Mouse (Mus musculus): ENCODE measurements at regions not wholly inside any gene's neighbourhood (a gene's known extent, or its start where the extent isn't known, plus 50 kb on each side); places are given as distances from the start of the nearest gene placed in this dataset.

DNA sequence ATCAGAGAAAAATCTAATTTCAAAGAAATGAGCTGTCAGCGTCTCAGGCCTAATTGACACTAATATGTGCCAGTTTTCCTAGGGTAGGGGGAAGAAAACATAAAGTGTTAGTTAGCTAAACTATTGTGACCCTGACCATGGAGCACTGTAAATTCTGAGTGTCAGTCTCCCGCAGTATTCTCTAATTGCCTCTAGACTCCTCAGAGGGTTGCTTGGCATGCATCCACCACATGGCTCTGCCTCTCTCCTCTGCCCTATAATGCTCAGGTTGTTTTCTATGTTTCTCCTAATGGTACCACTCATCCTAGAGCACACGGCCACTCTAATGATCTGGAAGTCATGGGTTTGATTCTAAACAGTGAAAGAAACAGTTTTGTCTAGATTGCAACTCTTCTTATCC lies 60.9 kb upstream of the Rgs1 start:
- Histone ChIP-seq H3K4me3 (no peak overlapping the region), H3K9me3 (no peaks in the 10 kb centered on the region), H3K4me2 (replicated peaks) (no peak overlapping the region), H3K27me3 (no peaks in the 10 kb centered on the region), H3K9ac (replicated peaks) (no peak overlapping the region), H3K4me1 (no peaks in the 10 kb centered on the region), H3K27ac (replicated peaks) (no peak overlapping the region), H3K36me3 (no peaks in the 10 kb centered on the region)
- WGBS, result 49% methylated on average over 3 of the region's 3 CpGs
- no peak for ATAC-seq (replicated peaks)

DNA sequence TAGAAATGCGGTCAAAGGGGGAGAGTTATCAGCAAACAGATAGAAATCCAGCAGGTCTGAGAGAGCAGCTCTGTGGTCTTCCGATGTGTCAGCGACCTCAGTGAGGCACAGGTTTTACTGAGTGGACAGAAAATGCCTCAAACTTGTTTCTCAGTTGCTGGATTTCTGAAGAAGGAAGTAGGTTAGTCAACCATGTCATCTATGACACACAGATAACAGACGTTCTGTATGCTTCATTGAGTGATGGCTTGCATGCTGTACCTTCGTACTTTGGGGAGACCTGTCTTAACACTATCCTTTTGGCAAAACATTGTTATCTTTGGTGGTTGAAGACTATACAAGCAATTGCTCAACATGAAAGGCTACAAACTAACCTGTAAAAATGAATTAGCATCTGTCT lies 59.3 kb upstream of the Rgs1 start:
- H3K36me3 ChIP-seq, result no peaks in the 10 kb centered on the region
- no peak overlapping the region for H3K4me2 ChIP-seq (replicated peaks)
- no peak overlapping the region for H3K9ac ChIP-seq (replicated peaks)
- no peaks in the 10 kb centered on the region for H3K4me1 ChIP-seq
- no peak overlapping the region for H3K27ac ChIP-seq (replicated peaks)
- H3K4me3 ChIP-seq, result no peak overlapping the region
- no peak for ATAC-seq (replicated peaks)
- H3K9me3 ChIP-seq, result no peaks in the 10 kb centered on the region
- H3K27me3 ChIP-seq, result no peaks in the 10 kb centered on the region
- WGBS, result 91% methylated on average over 5 of the region's 5 CpGs

DNA sequence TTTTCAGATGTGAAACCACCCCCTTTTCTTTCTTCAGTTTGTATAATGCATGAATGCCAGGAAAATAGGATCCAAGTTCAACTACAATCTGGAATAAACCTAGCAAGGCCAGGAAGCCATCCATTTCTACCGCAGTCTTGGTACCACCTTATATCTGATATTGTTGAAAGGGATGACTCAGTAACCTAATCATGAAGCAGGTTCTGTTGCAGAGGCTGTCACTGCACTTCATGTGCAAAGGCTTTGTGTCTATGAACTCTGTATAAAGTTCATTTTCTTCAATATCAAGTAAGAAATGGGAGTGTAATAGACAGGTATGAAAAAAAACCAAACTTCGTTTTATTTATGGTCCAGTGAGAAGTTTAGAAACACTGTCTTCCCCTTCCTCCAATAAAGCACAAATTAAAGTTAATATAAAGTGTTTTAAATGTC lies 58.8 kb upstream of the Rgs1 start:
- Histone ChIP-seq H3K4me1 (no peaks in the 10 kb centered on the region), H3K4me2 (replicated peaks) (no peak overlapping the region), H3K27ac (replicated peaks) (no peak overlapping the region), H3K4me3 (no peak overlapping the region), H3K36me3 (no peaks in the 10 kb centered on the region), H3K27me3 (no peaks in the 10 kb centered on the region), H3K9me3 (no peaks in the 10 kb centered on the region), H3K9ac (replicated peaks) (no peak overlapping the region)
- ATAC-seq (replicated peaks), result no peak
- 94% methylated on average over 2 of the region's 2 CpGs for WGBS

DNA sequence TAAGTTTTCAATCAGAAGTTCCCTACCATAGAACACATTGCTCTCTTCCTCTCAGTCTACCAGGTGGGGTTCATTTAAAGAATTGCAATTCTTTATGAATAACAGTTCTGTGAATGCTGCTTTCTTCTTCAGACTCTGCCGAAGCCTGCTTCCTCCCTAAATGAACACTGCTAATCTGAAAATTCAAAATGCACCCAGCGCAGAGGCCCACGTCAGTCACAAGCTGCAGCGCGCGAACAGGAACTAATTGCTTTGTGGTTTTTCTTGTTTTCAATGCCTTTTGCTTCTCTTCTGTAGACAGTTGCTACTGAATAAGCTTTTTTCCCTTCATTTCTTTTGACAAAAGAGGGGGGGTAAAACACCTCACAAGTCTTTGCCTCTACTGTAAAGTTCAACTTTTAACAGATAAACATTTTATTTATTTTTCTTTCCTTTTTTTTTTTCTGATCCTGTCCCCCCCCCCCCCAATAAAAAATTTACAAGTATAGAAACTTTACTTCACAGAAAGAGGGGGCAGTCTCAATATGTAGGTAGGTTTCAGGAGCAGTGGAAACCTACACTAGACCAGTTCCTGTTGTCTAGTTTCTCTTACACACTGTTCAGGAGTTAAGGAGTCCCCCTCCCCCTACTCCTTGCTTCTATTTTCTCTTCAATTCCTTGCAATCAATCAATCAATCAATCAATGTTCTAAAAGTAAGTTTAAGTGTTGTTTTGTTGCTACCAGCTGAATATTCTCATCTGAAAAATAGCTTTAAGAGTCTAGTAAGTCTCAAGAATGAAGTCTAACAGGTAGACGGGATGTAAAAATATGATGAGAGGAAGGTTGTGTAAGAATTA lies 58.2 kb upstream of the Rgs1 start:
- no peak overlapping the region for H3K4me3 ChIP-seq
- no peaks in the 10 kb centered on the region for H3K4me1 ChIP-seq
- no peak overlapping the region for H3K9ac ChIP-seq (replicated peaks)
- no peaks in the 10 kb centered on the region for H3K36me3 ChIP-seq
- WGBS, result 33% methylated on average over 7 of the region's 7 CpGs
- no peaks in the 10 kb centered on the region for H3K27me3 ChIP-seq
- no peak overlapping the region for H3K27ac ChIP-seq (replicated peaks)
- H3K4me2 ChIP-seq (replicated peaks), result no peak overlapping the region
- H3K9me3 ChIP-seq, result no peaks in the 10 kb centered on the region
- ATAC-seq (replicated peaks), result no peak

DNA sequence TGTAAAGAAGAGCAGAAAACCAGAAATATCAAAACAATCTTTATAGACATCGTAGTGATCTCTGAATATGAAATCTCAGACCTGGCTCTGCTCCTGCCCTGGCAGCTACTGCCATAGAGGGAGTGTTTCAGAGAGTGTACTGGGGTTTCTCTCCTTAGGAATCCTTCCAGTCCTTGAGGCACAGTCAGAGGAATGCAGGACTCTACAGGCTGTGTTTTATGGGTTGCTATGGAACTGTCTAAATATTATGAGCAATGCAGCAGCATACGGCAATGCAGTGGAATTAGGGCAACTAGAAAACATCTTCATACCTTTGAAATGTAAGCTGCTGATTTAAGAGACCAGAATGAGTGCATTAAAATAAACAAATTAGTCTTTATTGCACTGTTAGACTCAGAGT lies 57.2 kb upstream of the Rgs1 start:
- 58% methylated on average over 2 of the region's 2 CpGs for WGBS
- H3K9ac ChIP-seq (replicated peaks), result no peak overlapping the region
- no peaks in the 10 kb centered on the region for H3K36me3 ChIP-seq
- H3K27ac ChIP-seq (replicated peaks), result no peak overlapping the region
- no peak overlapping the region for H3K4me2 ChIP-seq (replicated peaks)
- no peak for ATAC-seq (replicated peaks)
- no peak overlapping the region for H3K4me3 ChIP-seq
- H3K27me3 ChIP-seq, result no peaks in the 10 kb centered on the region
- H3K4me1 ChIP-seq, result no peaks in the 10 kb centered on the region
- no peaks in the 10 kb centered on the region for H3K9me3 ChIP-seq

DNA sequence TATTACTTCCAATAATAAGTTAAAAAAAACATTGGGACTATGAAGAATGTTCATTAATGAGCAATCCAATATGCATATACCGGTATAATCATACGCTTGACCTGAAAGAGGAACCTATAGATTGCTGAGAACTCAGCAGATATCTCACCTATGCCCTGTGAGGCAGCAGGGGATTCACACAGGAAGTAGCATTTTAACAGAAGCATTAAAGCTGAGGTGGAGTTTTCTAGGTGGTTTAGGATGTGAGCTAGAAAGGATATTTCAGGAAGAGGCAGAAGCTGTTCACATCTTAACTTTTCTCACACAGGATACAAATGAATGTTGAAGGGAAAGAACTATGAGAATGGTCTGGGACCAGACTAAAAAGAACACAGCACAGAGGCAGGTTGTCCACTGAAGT lies 51.6 kb upstream of the Rgs1 start:
- Histone ChIP-seq H3K27me3 (no peaks in the 10 kb centered on the region), H3K36me3 (no peaks in the 10 kb centered on the region), H3K9me3 (no peaks in the 10 kb centered on the region), H3K4me3 (no peak overlapping the region), H3K4me2 (replicated peaks) (no peak overlapping the region), H3K27ac (replicated peaks) (no peak overlapping the region), H3K9ac (replicated peaks) (no peak overlapping the region), H3K4me1 (no peaks in the 10 kb centered on the region)
- no peak for ATAC-seq (replicated peaks)
- 95% methylated on average over 2 of the region's 2 CpGs for WGBS

Data from forebrain, embryonic 15.5 days (tissue).